Mouse (Mus musculus) liver, adult 2 months (tissue): ENCODE measurements around the gene Mymx. TPM values are rescaled to one million over a fixed set of nuclear protein-coding genes. Genes with fewer than 3 reads are reported as not detected.

Experiments
- DNase-seq: peaks from one replicate; pipeline ENCODE4 v3.0.0-alpha.2; 2011; ENCODE audit warnings: low read depth, low spot score; ENCODE audit errors: extremely low read depth
- H3K27ac ChIP-seq: fragments of 200-500 bp; replicated peaks from 2 replicates; pipeline ENCODE4 v1.5.1; 2012; ENCODE audit warnings: low read depth, mild to moderate bottlenecking, control low read depth, inconsistent platforms, low read length; ENCODE audit not compliant: insufficient read depth
- H3K27me3 ChIP-seq: fragments of 200-500 bp; 2 replicates; pipeline ENCODE4 v1.6.1; 2012; ENCODE audit warnings: mild to moderate bottlenecking, moderate library complexity, low read length, inconsistent platforms; ENCODE audit not compliant: control insufficient read depth, insufficient read depth
- H3K36me3 ChIP-seq: fragments of 200-500 bp; 2 replicates; pipeline ENCODE4 v1.6.1; 2012; ENCODE audit warnings: low read length, inconsistent platforms; ENCODE audit not compliant: control insufficient read depth, insufficient read depth
- H3K4me1 ChIP-seq: fragments of 200-500 bp; 2 replicates; pipeline ENCODE4 v1.6.1; 2011; ENCODE audit warnings: low read length; ENCODE audit not compliant: control insufficient read depth, insufficient read depth
- H3K4me3 ChIP-seq: fragments of 200-500 bp; 2 replicates; pipeline ENCODE4 v1.5.1; 2011; ENCODE audit warnings: low read depth, mild to moderate bottlenecking, control low read depth, low read length, moderate library complexity; ENCODE audit not compliant: insufficient read depth
- H3K79me2 ChIP-seq: fragments of 200-500 bp; 2 replicates; pipeline ENCODE4 v1.6.1; 2012; ENCODE audit warnings: inconsistent platforms, mild to moderate bottlenecking, low read length, moderate library complexity; ENCODE audit not compliant: control insufficient read depth, insufficient read depth
- H3K9ac ChIP-seq: fragments of 200-500 bp; 2 replicates; pipeline ENCODE4 v1.6.1; 2012; ENCODE audit warnings: low read depth, mild to moderate bottlenecking, control low read depth, inconsistent platforms, low read length
- CTCF ChIP-seq: fragments of 200-500 bp; IDR thresholded peaks from 2 replicates; pipeline ENCODE4 v1.5.1; 2011; ENCODE audit warnings: low read depth, low read length, control low read depth
- POLR2A ChIP-seq: fragments of 200-500 bp; IDR thresholded peaks from 2 replicates; pipeline ENCODE4 v1.6.1; 2011; ENCODE audit warnings: low read length, control low read depth; ENCODE audit not compliant: insufficient read depth; ENCODE audit errors: extremely low read depth
- WGBS: fragments of 180-500 bp; shearing (Covaris S2); methylation state at CpG from one replicate; pipeline ENCODE4 v1.1.7; 2018; 5-methylcytosine and 5-hydroxymethylcytosine counted together
- polyA plus RNA-seq: library from polyadenylated mRNA; depleted of rRNA; stranded (reverse); fragments of >200 nt; gene quantifications from 2 replicates; pipeline ENCODE4 v1.2.3, GENCODE M21; 2012
- total RNA-seq: library from RNA; depleted of rRNA; stranded (reverse); fragments of >200 nt; gene quantifications from 2 replicates; pipeline ENCODE4 v1.2.3, GENCODE M21; 2014

Mymx gene
- total and polyA plus RNA-seq, 2 experiments = not detected

DNA sequence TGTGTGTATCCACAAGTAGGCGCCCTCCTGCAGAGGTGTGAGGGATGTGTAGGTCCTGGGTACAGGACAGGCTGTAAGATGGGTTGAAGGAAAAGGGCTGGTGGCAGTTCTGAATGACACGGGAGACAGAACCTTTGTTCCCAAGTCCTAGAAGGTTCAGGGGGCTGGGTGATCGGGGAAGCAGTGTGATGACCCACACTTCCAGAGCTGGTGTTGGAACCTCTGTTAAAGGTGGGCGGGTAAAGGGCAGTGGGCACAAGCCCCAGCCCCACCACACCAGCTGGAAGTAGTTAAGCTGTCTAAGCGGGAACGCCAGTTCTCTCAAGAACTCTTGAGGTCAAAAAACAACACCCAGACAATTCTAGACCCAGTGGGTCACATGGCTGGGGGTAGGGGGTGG, 11.5 kb downstream of the Mymx start:
- Histone ChIP-seq H3K36me3 (peaks cover 25% of the 10 kb centered on the region), H3K9ac (peak overlapping the region; percentile 65), H3K27ac (peak overlapping the region; percentile 98), H3K27me3 (no peaks in the 10 kb centered on the region), H3K4me3 (no peak overlapping the region; the same call in 1 of the 2 replicates), H3K79me2 (peaks cover 31% of the 10 kb centered on the region; the same call in 1 of the 2 replicates), H3K4me1 (peaks cover 49% of the 10 kb centered on the region)
- WGBS = 32% methylated on average over 6 of the region's 6 CpGs
- no peak for TF ChIP-seq POLR2A
- peak; percentile 40; the same call in 1 of the 2 replicates for TF ChIP-seq CTCF
- DNase-seq = no peak

DNA sequence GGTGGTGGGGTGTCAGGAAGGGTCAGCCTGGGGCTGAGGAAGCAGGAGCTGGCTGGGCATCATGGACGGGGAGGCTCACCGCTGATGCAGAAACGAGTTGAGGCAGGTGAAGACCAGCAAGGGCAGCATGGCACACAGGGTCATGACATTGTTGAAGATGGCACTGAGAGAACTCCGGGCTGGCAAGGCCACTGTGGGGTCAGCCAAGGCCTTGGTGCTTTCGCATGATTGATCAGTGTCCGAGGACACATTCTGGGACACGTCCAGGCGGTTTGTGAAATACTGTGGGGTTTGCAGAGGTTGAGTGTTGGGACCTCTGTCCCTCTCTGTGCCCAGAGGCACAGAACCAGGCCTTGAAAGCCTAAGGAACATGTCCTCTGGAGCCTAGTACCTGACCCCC, 12.1 kb downstream of the Mymx start:
- peaks cover 25% of the 10 kb centered on the region for H3K36me3 ChIP-seq
- peaks cover 27% of the 10 kb centered on the region; the same call in 1 of the 2 replicates for H3K79me2 ChIP-seq
- H3K27ac ChIP-seq = peak overlapping the region; percentile 98
- peaks cover 50% of the 10 kb centered on the region for H3K4me1 ChIP-seq
- peak overlapping the region; percentile 9; the same call in 1 of the 2 replicates for H3K4me3 ChIP-seq
- WGBS = 19% methylated on average over 8 of the region's 8 CpGs
- no peaks in the 10 kb centered on the region for H3K27me3 ChIP-seq
- H3K9ac ChIP-seq = peak overlapping the region; percentile 65
- DNase-seq = peak; percentile 99
- TF ChIP-seq POLR2A (no peak), CTCF (no peak)

DNA sequence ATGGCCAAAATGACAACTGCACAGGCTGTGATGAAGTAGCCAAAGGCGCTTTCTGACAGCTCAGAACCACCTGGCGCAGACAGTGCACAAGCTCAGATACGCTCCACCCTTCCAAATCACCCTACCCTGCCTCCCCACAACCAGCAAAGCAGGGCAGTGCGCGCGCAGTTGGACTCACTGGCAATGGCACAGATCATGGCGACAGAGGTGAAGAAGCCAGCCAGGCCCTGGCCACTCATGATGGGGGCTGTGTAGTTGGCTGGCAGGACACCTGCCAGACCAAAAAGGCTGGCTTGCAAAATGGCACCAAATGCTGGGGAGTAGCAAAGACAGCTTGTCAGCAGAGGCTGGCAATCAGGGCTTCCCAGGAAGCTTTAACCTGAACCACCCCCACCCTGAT, 12.7 kb downstream of the Mymx start:
- H3K27me3 ChIP-seq = no peaks in the 10 kb centered on the region
- H3K27ac ChIP-seq = peak overlapping the region; percentile 76
- peaks cover 25% of the 10 kb centered on the region for H3K36me3 ChIP-seq
- H3K4me3 ChIP-seq = no peak overlapping the region
- TF ChIP-seq POLR2A (no peak), CTCF (no peak)
- WGBS = 31% methylated on average over 7 of the region's 7 CpGs
- H3K9ac ChIP-seq = peak overlapping the region; percentile 27
- peaks cover 52% of the 10 kb centered on the region for H3K4me1 ChIP-seq
- DNase-seq = peak; percentile 88
- peaks cover 24% of the 10 kb centered on the region; the same call in 1 of the 2 replicates for H3K79me2 ChIP-seq

DNA sequence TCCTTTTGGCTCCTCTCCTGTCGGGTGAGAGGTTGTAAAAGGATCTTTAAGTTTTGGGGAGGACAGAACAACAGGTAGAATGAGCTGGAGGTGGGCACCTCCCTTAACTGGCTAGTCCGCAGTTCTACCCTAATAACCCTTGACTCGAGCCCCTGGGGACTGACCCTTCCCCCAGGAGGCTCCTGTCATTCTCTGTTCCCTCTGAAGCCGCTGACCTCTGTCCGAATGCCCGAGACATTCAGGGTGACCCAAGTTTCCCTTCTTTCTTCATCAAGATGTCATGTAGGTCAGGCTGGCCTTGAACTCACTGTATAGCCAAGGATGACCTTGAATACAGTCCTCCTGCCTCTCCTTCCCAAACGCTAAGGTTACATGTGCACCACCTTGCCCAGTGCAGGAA, 13.5 kb downstream of the Mymx start:
- Histone ChIP-seq H3K4me3 (no peak overlapping the region), H3K27ac (peak overlapping the region; percentile 76), H3K9ac (peak overlapping the region; percentile 13; the same call in 1 of the 2 replicates), H3K36me3 (peaks cover 25% of the 10 kb centered on the region), H3K79me2 (peaks cover 22% of the 10 kb centered on the region; the same call in 1 of the 2 replicates), H3K4me1 (peaks cover 54% of the 10 kb centered on the region), H3K27me3 (no peaks in the 10 kb centered on the region)
- WGBS = 65% methylated on average over 7 of the region's 7 CpGs
- peak; percentile 50 for DNase-seq
- TF ChIP-seq CTCF = no peak
- no peak for TF ChIP-seq POLR2A

DNA sequence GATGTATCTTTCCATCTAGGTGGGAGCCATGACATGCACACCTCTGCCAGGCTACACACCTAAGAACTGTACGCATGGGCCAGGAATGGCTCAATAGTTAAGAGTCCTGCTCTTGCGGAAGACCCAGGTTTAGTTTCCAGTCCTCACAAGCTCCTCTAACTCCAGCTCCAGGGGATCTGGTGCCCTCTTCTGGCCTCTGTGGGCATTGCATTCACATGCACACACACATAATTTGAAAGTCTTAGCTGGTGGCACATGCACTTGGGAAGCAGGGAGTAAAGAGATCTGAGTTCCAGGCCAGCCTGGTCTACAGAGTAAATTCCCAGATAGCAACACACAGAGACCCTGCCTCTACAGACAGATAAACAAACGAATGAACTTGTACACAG, 15.5 kb downstream of the Mymx start:
- H3K27ac ChIP-seq = peak overlapping the region; percentile 88
- peaks cover 6% of the 10 kb centered on the region; the same call in 1 of the 2 replicates for H3K79me2 ChIP-seq
- peaks cover 25% of the 10 kb centered on the region for H3K36me3 ChIP-seq
- H3K27me3 ChIP-seq = no peaks in the 10 kb centered on the region
- no peak overlapping the region; the same call in 1 of the 2 replicates for H3K9ac ChIP-seq
- H3K4me3 ChIP-seq = no peak overlapping the region
- peak; percentile 70 for DNase-seq
- peak; percentile 69 for TF ChIP-seq CTCF
- no peak for TF ChIP-seq POLR2A
- H3K4me1 ChIP-seq = peaks cover 51% of the 10 kb centered on the region
- WGBS = 59% methylated on average over 3 of the region's 3 CpGs

DNA sequence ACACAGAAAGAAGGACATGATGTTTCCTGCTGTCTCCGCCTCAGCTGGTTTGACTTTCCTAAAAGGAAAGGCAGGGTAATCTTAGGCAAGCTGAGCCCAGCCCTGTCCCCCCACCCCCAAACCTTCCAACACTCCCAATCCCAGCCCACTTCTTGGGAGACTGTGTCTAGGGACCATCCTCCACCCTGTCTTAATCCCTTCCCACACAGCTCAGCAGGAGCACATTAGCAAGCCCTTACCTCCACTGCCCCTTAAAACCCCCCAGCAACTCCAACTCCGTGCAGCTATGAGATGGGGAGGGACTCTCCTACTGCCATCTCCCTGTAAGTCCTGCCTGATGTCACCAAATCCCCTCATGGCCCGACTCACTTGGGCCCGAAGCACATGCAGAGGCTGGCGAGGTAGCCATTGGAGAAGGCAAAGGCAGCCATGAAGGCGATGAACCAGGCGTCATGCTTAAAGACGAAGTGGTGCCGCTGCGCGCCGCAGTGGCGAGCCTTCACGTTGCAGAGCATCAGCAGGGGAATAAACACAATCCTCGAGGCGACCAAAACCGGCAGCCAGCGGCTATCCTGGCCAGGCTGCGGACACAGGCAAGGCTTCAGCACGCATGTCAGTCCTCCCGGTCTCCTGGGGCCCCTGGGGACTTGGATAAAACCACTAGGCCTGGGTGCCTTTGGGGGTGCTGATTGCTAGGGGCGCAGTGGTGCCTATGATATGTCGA, 16.0 kb downstream of the Mymx start:
- no peak for DNase-seq
- Histone ChIP-seq H3K36me3 (peaks cover 25% of the 10 kb centered on the region), H3K79me2 (peaks cover under 1% of the 10 kb centered on the region; the same call in 1 of the 2 replicates), H3K27me3 (no peaks in the 10 kb centered on the region), H3K9ac (peak overlapping the region; percentile 9), H3K4me1 (peaks cover 46% of the 10 kb centered on the region), H3K27ac (peak overlapping the region; percentile 88), H3K4me3 (no peak overlapping the region)
- no peak for TF ChIP-seq CTCF
- no peak for TF ChIP-seq POLR2A
- 74% methylated on average over 23 of the region's 23 CpGs for WGBS
